ENCODE assay signal across 15 mouse cellular contexts in the genomic region with DNA sequence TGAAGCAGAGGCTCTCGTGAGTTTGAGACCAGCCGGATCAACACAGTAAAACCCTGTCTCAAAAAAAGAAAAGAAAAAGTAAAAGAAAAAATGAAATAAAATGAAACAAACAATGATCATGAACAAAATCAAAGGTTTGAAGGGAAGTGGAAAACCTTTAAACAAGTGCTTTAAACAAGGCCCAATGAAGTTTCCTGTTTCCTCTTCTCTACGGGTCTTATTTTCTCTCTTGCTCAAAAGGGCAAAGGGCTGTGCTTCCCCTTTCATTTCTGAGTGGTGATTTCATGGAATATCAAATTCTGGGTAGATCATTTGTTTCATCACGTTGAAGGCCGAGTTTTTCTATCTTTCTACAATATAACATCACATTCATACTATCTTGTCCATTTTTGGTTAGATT.
"Had no signal": no experiment of that assay in that cellular context is flagged by ENCODE, and none has a peak within 500 bp of the region (broad histone marks: within the 10 kb centered on the region; RNA-seq: fewer than 3 reads in every experiment).

No protein-coding gene starts in this region.

- H3K36me3 ChIP-seq: midbrain, embryonic 10.5 days; midbrain, embryonic 12.5 days; neural tube, embryonic 12.5 days; stomach, embryonic 15.5 days had no signal

- H3K27me3 ChIP-seq: midbrain, embryonic 12.5 days; neural tube, embryonic 12.5 days; stomach, embryonic 15.5 days had no signal

- H3K27ac ChIP-seq: midbrain, embryonic 10.5 days; midbrain, embryonic 12.5 days; neural tube, embryonic 12.5 days; stomach, embryonic 15.5 days; stomach, postnatal 0 days had no signal

- H3K4me3 ChIP-seq: midbrain, embryonic 10.5 days; midbrain, embryonic 12.5 days; myocyte; neural tube, embryonic 12.5 days; stomach, embryonic 15.5 days had no signal

- H3K4me2 ChIP-seq: lung, embryonic 14.5 days; midbrain, embryonic 12.5 days; neural tube, embryonic 12.5 days; stomach, embryonic 15.5 days had no signal

- DNase-seq: lung, adult 18-20 months; lung, embryonic 14.5 days; lung, postnatal 10 days; lung, postnatal 4 days; midbrain, embryonic 14.5 days; right cerebral cortex, postnatal 14 days; thymus, adult 2 months; thymus, postnatal 36 days had no signal

- ATAC-seq: midbrain, embryonic 16.5 days had no signal

- H3K9me3 ChIP-seq: midbrain, embryonic 10.5 days; midbrain, embryonic 12.5 days; neural tube, embryonic 12.5 days; stomach, embryonic 15.5 days had no signal

- H3K4me1 ChIP-seq: midbrain, embryonic 10.5 days; midbrain, embryonic 12.5 days; neural tube, embryonic 12.5 days; stomach, embryonic 15.5 days had no signal

- H3K9ac ChIP-seq: lung, embryonic 14.5 days; midbrain, embryonic 12.5 days; neural tube, embryonic 12.5 days; stomach, embryonic 15.5 days had no signal
